Mouse (Mus musculus): ENCODE results near the gene Rcan1. TPM values are rescaled to one million over a fixed set of nuclear protein-coding genes. Genes with fewer than 3 reads are reported as not detected.
A peak's percentile ranks its signal among the peaks of the same experiment; 100 is the strongest.

The Rcan1 gene
- polyA plus RNA-seq, 1 experiment from 2014 or later = 54.7 TPM

GRCm38 (mm10) chr16:92445377-92445776 is 25.3 kb downstream of the Rcan1 start:
- DNase-seq (ENCODE audit: low spot score) (peak; percentile 64), ATAC-seq (no peak)
- WGBS = 60% methylated on average over 10 of the region's 10 CpGs
- H3K4me2 ChIP-seq (replicated peaks; ENCODE audit: low read depth, low read length) = no peak overlapping the region
- no peak overlapping the region for H3K9ac ChIP-seq (replicated peaks; ENCODE audit: low read depth)
- H3K27me3 ChIP-seq (replicated peaks; ENCODE audit: insufficient read depth, low read length) = no peaks in the 10 kb centered on the region
- no peak overlapping the region for H3K4me3 ChIP-seq (ENCODE audit: low read depth, low read length)
- H3K9me3 ChIP-seq (ENCODE audit: low read length) = no peaks in the 10 kb centered on the region
- H3K4me1 ChIP-seq (ENCODE audit: insufficient read depth, low read depth, low read length) = peaks cover 12% of the 10 kb centered on the region; the same call in 1 of the 2 replicates
- H3K27ac ChIP-seq (ENCODE audit: low read length) = no peak overlapping the region
- no peaks in the 10 kb centered on the region for H3K36me3 ChIP-seq (ENCODE audit: insufficient read depth, low read length)
- TF ChIP-seq CTCF (IDR thresholded peaks at IDR 0.05) (peak; percentile 82), EP300 (IDR thresholded peaks at IDR 0.05) (no peak)

- peaks cover 10% of the 10 kb centered on the region; the same call in 1 of the 2 replicates for H3K4me1 ChIP-seq (ENCODE audit: insufficient read depth, low read depth, low read length)
- H3K36me3 ChIP-seq (ENCODE audit: insufficient read depth, low read length) = no peaks in the 10 kb centered on the region
- TF ChIP-seq CTCF (IDR thresholded peaks at IDR 0.05) (peak; percentile 56), EP300 (IDR thresholded peaks at IDR 0.05) (peak; percentile 82)
- DNase-seq (ENCODE audit: low spot score) = peak; percentile 84
- H3K4me3 ChIP-seq (ENCODE audit: low read depth, low read length) = no peak overlapping the region
- H3K4me2 ChIP-seq (replicated peaks; ENCODE audit: low read depth, low read length) = no peak overlapping the region
- no peak overlapping the region for H3K9ac ChIP-seq (replicated peaks; ENCODE audit: low read depth)
- H3K9me3 ChIP-seq (ENCODE audit: low read length) = no peaks in the 10 kb centered on the region
- peak; percentile 86 for ATAC-seq
- no peaks in the 10 kb centered on the region for H3K27me3 ChIP-seq (replicated peaks; ENCODE audit: insufficient read depth, low read length)
- 11% methylated on average over 13 of the region's 13 CpGs for WGBS
- 0 out of 2 replicates have a peak overlapping the region, but pooled peaks have one; percentile 6 for H3K27ac ChIP-seq (ENCODE audit: low read length)
Observed at GRCm38 (mm10) chr16:92443644-92444113, 27.0 kb downstream of the Rcan1 start.

- ATAC-seq (no peak), DNase-seq (ENCODE audit: low spot score) (no peak)
- Histone ChIP-seq H3K27me3 (replicated peaks; ENCODE audit: insufficient read depth, low read length) (no peaks in the 10 kb centered on the region), H3K36me3 (ENCODE audit: insufficient read depth, low read length) (no peaks in the 10 kb centered on the region), H3K4me1 (ENCODE audit: insufficient read depth, low read depth, low read length) (peaks cover 10% of the 10 kb centered on the region; the same call in 1 of the 2 replicates), H3K9me3 (ENCODE audit: low read length) (no peaks in the 10 kb centered on the region), H3K4me3 (ENCODE audit: low read depth, low read length) (no peak overlapping the region), H3K27ac (ENCODE audit: low read length) (peak overlapping the region; percentile 38; the same call in 1 of the 2 replicates), H3K4me2 (replicated peaks; ENCODE audit: low read depth, low read length) (no peak overlapping the region), H3K9ac (replicated peaks; ENCODE audit: low read depth) (no peak overlapping the region)
- WGBS = 72% methylated on average over 4 of the region's 4 CpGs
- TF ChIP-seq CTCF (IDR thresholded peaks at IDR 0.05) (no peak), EP300 (IDR thresholded peaks at IDR 0.05) (no peak)
Observed at GRCm38 (mm10) chr16:92442946-92443345, 27.7 kb downstream of the Rcan1 start.

DNA sequence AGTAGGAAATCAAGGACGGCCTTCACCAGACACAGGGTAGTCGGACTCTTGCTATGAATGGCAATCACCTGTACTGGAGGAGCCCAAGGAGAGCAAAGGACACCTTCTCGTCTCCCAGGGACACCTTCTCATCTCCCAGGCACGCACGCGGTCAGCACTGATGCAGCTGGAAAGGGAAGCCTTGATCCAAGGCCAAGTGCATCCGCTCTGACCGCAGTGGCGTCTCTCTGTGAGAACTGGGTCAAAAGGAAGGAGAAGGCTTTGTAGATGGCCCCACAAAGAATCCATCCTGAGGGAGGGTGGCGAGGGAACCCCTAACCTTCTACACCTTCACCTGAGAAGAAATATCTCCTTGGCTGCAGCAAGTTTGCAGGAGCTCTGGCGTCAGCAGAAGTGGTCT is 28.5 kb downstream of the Rcan1 start:
- Histone ChIP-seq H3K27me3 (replicated peaks; ENCODE audit: insufficient read depth, low read length) (no peaks in the 10 kb centered on the region), H3K9ac (replicated peaks; ENCODE audit: low read depth) (no peak overlapping the region), H3K4me2 (replicated peaks; ENCODE audit: low read depth, low read length) (no peak overlapping the region), H3K4me1 (ENCODE audit: insufficient read depth, low read depth, low read length) (peaks cover 10% of the 10 kb centered on the region; the same call in 1 of the 2 replicates), H3K9me3 (ENCODE audit: low read length) (no peaks in the 10 kb centered on the region), H3K36me3 (ENCODE audit: insufficient read depth, low read length) (no peaks in the 10 kb centered on the region), H3K4me3 (ENCODE audit: low read depth, low read length) (no peak overlapping the region), H3K27ac (ENCODE audit: low read length) (no peak overlapping the region)
- WGBS = 89% methylated on average over 11 of the region's 11 CpGs
- DNase-seq (ENCODE audit: low spot score) (no peak), ATAC-seq (no peak)
- TF ChIP-seq EP300 (IDR thresholded peaks at IDR 0.05) = no peak
- TF ChIP-seq CTCF (IDR thresholded peaks at IDR 0.05) = no peak

GRCm38 (mm10) chr16:92441203-92441602 is 29.5 kb downstream of the Rcan1 start:
- Histone ChIP-seq H3K27ac (ENCODE audit: low read length) (no peak overlapping the region), H3K4me3 (ENCODE audit: low read depth, low read length) (no peak overlapping the region), H3K9me3 (ENCODE audit: low read length) (no peaks in the 10 kb centered on the region), H3K36me3 (ENCODE audit: insufficient read depth, low read length) (no peaks in the 10 kb centered on the region), H3K4me1 (ENCODE audit: insufficient read depth, low read depth, low read length) (peaks cover 10% of the 10 kb centered on the region; the same call in 1 of the 2 replicates), H3K27me3 (replicated peaks; ENCODE audit: insufficient read depth, low read length) (no peaks in the 10 kb centered on the region), H3K9ac (replicated peaks; ENCODE audit: low read depth) (no peak overlapping the region), H3K4me2 (replicated peaks; ENCODE audit: low read depth, low read length) (no peak overlapping the region)
- DNase-seq (ENCODE audit: low spot score) (no peak), ATAC-seq (no peak)
- no peak for TF ChIP-seq EP300 (IDR thresholded peaks at IDR 0.05)
- no peak for TF ChIP-seq CTCF (IDR thresholded peaks at IDR 0.05)
- WGBS = 71% methylated on average over 3 of the region's 3 CpGs

GRCm38 (mm10) chr16:92440229-92440628 is 30.4 kb downstream of the Rcan1 start:
- DNase-seq (ENCODE audit: low spot score) (no peak), ATAC-seq (no peak)
- Histone ChIP-seq H3K4me1 (ENCODE audit: insufficient read depth, low read depth, low read length) (peaks cover 10% of the 10 kb centered on the region; the same call in 1 of the 2 replicates), H3K4me2 (replicated peaks; ENCODE audit: low read depth, low read length) (no peak overlapping the region), H3K27me3 (replicated peaks; ENCODE audit: insufficient read depth, low read length) (no peaks in the 10 kb centered on the region), H3K4me3 (ENCODE audit: low read depth, low read length) (no peak overlapping the region), H3K9ac (replicated peaks; ENCODE audit: low read depth) (no peak overlapping the region), H3K36me3 (ENCODE audit: insufficient read depth, low read length) (no peaks in the 10 kb centered on the region), H3K27ac (ENCODE audit: low read length) (no peak overlapping the region), H3K9me3 (ENCODE audit: low read length) (no peaks in the 10 kb centered on the region)
- 71% methylated on average over 8 of the region's 8 CpGs for WGBS
- TF ChIP-seq CTCF (IDR thresholded peaks at IDR 0.05) = no peak
- no peak for TF ChIP-seq EP300 (IDR thresholded peaks at IDR 0.05)
